Mouse (Mus musculus) left cerebral cortex, postnatal 4 days (tissue): ENCODE results near the gene Tdg. TPM values are rescaled to one million over a fixed set of nuclear protein-coding genes. Genes with fewer than 3 reads are reported as not detected.

Source experiments
- total RNA-seq, 2 experiments: library from RNA; stranded (reverse); gene quantifications; 2 replicates each; pipeline ENCODE4 v1.2.3; 2021

Gene Tdg
- total RNA-seq, 2 experiments from 2014 or later, result 97.7 to 101 TPM

Other genes with a start within 250 kb of the Tdg start
- gene Gm1553, start 137.2 kb upstream of the Tdg start, total RNA-seq, result not detected
- gene 1190007I07Rik, start 6.6 kb upstream of the Tdg start, total RNA-seq, result 10 to 100 TPM; 14.9 to 15.8 TPM
- 1 to 10 TPM; 2.0 to 2.4 TPM for gene Glt8d2, start 60.8 kb downstream of the Tdg start, total RNA-seq
- gene Hcfc2, start 66.3 kb downstream of the Tdg start, total RNA-seq, result 10 to 100 TPM; 30.9 to 37.9 TPM
- 10 to 100 TPM; 50.6 to 54.3 TPM for gene Nfyb, start 134.3 kb downstream of the Tdg start, total RNA-seq
- 10 to 100 TPM; 90.2 to 94.2 TPM for gene Txnrd1, start 204.1 kb downstream of the Tdg start, total RNA-seq
- gene Eid3, start 236.8 kb downstream of the Tdg start, total RNA-seq, result 1 to 10 TPM; 3.0 to 4.5 TPM